Mouse (Mus musculus) erythroblast, embryonic 14.5 days (primary cell): ENCODE measurements around the gene Gm21858. TPM values are rescaled to one million over a fixed set of nuclear protein-coding genes. Genes with fewer than 3 reads are reported as not detected.
"Not testable (repeated sequence)": the region's sequence is repeated elsewhere in the genome, so short reads cannot be mapped to it uniquely, and the experiment has no call there.

ENCODE experiments used
- H3K27me3 ChIP-seq: 2 replicates; pipeline ENCODE4 v1.6.1; 2012; ENCODE audit warnings: inconsistent platforms; ENCODE audit not compliant: control insufficient read depth
- H3K36me3 ChIP-seq: 2 replicates; pipeline ENCODE4 v1.6.1; 2012; ENCODE audit warnings: mild to moderate bottlenecking, inconsistent platforms; ENCODE audit not compliant: control insufficient read depth
- H3K4me1 ChIP-seq: 2 replicates; pipeline ENCODE4 v1.6.1; 2012; ENCODE audit warnings: inconsistent platforms; ENCODE audit not compliant: control insufficient read depth
- H3K4me3 ChIP-seq: replicated peaks from 2 replicates; pipeline ENCODE3; 2012; ENCODE audit warnings: moderate library complexity, mild to moderate bottlenecking, inconsistent platforms
- H3K9me3 ChIP-seq: 2 replicates; pipeline ENCODE4 v1.6.1; 2012; ENCODE audit warnings: low read length, inconsistent platforms, mixed read lengths; ENCODE audit not compliant: control insufficient read depth
- polyA plus RNA-seq: library from polyadenylated mRNA; stranded (reverse); fragments of >175 nt; gene quantifications from 2 replicates; pipeline ENCODE4 v1.2.3, GENCODE M21; 2012

Gm21858 gene
- polyA plus RNA-seq: not detected in 2 replicates

DNA sequence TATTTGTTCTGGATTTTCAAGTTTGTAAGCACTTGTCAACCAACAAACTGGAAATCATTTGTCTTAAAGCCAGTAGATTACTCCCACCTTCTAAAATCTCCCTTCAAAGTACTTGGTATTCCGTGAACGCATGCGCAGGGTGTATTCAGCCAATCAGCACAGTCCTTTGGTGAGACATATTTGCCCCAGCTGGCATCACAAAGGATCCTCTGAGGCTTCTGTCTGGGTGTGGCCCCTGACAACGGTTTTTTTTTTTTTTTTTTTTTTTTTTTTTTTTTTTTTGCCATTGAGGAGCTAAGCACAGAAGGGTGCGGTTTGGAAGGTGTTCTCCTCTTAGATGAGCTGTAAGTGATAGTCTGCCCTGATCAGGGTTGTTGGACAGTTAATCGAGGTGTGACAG, at the start of gene Gm21858:
TSS of gene Gm21858 (plus strand) at position 301 of the 400 bp plus-strand sequence.
- not testable (repeated sequence) for H3K4me1 ChIP-seq, H3K4me3 ChIP-seq, H3K9me3 ChIP-seq, H3K36me3 ChIP-seq, H3K27me3 ChIP-seq
